Mouse (Mus musculus) ES-Bruce4 (cell line): ENCODE measurements around the gene Slc35b4. TPM values are rescaled to one million over a fixed set of nuclear protein-coding genes. Genes with fewer than 3 reads are reported as not detected.

ENCODE experiments used
- H3K27ac ChIP-seq: 2 replicates; pipeline ENCODE4 v1.5.1; 2012; ENCODE audit warnings: low read length, inconsistent platforms; ENCODE audit not compliant: insufficient read depth
- H3K27me3 ChIP-seq: 2 replicates; pipeline ENCODE4 v1.6.1; 2012; ENCODE audit warnings: mild to moderate bottlenecking, low read length, inconsistent platforms; ENCODE audit not compliant: control insufficient read depth, poor library complexity, insufficient read depth, severe bottlenecking
- H3K36me3 ChIP-seq: 2 replicates; pipeline ENCODE4 v1.6.1; 2012; ENCODE audit warnings: inconsistent platforms, mild to moderate bottlenecking, low read length, moderate library complexity; ENCODE audit not compliant: control insufficient read depth, poor library complexity, insufficient read depth, severe bottlenecking
- H3K4me1 ChIP-seq: one replicate; pipeline ENCODE4 v1.8.1; 2011; ENCODE audit warnings: low read length; ENCODE audit not compliant: control insufficient read depth, insufficient read depth
- H3K4me3 ChIP-seq: 2 replicates; pipeline ENCODE4 v1.5.1; 2011; ENCODE audit warnings: low read depth, mild to moderate bottlenecking, low read length
- H3K9ac ChIP-seq: 2 replicates; pipeline ENCODE4 v1.6.1; 2012; ENCODE audit warnings: low read depth, mild to moderate bottlenecking, inconsistent platforms; ENCODE audit not compliant: poor library complexity, severe bottlenecking
- H3K9me3 ChIP-seq: replicated peaks from 2 replicates; pipeline ENCODE4 v1.6.1; 2012; ENCODE audit warnings: mild to moderate bottlenecking, low read length, inconsistent platforms; ENCODE audit not compliant: control insufficient read depth, poor library complexity, insufficient read depth, severe bottlenecking
- CTCF ChIP-seq: IDR thresholded peaks from one replicate; pipeline ENCODE4 v1.8.1; 2011; ENCODE audit warnings: low read depth, low read length
- EP300 ChIP-seq: IDR thresholded peaks from 2 replicates; pipeline ENCODE4 v1.6.1; 2011; ENCODE audit warnings: low read depth, low read length; ENCODE audit not compliant: insufficient read depth
- POLR2A ChIP-seq: IDR thresholded peaks from one replicate; pipeline ENCODE4 v1.8.1; 2011; ENCODE audit warnings: low read length; ENCODE audit not compliant: insufficient read depth
- polyA plus RNA-seq: library from polyadenylated mRNA; stranded (reverse); fragments of >200 nt; gene quantifications from 2 replicates; pipeline ENCODE4 v1.2.4, GENCODE M21; 2011; ENCODE audit warnings: low read depth; ENCODE audit not compliant: missing spikeins, insufficient read depth, insufficient read length

Gene Slc35b4
- polyA plus RNA-seq, 1 experiment: 18.7 TPM

DNA sequence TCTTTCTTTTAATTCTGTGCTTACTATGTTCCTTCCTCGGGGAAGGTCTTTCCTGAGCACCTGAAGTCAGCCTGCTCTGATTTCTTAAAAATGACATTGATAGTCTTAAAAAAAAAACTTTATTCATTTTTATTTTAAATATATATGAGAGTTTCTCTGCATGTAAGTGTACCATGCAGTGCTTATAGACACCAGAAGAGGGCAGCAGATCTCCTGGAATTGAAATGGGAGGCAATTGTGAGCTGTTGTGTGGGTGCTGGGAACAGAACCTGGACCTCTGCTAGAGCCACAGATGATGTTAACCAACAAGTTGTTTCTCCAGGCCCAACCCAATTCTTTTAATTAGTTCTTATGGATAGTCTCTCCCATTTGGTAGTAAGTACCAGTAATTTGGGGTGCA lies 18.1 kb upstream of the Slc35b4 start:
- H3K27me3 ChIP-seq: no peaks in the 10 kb centered on the region
- no peak overlapping the region for H3K27ac ChIP-seq
- no peak for TF ChIP-seq CTCF
- TF ChIP-seq EP300: no peak
- TF ChIP-seq POLR2A: no peak
- no peak overlapping the region for H3K9ac ChIP-seq
- peaks cover 17% of the 10 kb centered on the region for H3K9me3 ChIP-seq
- no peaks in the 10 kb centered on the region for H3K36me3 ChIP-seq
- no peaks in the 10 kb centered on the region for H3K4me1 ChIP-seq
- no peak overlapping the region for H3K4me3 ChIP-seq

DNA sequence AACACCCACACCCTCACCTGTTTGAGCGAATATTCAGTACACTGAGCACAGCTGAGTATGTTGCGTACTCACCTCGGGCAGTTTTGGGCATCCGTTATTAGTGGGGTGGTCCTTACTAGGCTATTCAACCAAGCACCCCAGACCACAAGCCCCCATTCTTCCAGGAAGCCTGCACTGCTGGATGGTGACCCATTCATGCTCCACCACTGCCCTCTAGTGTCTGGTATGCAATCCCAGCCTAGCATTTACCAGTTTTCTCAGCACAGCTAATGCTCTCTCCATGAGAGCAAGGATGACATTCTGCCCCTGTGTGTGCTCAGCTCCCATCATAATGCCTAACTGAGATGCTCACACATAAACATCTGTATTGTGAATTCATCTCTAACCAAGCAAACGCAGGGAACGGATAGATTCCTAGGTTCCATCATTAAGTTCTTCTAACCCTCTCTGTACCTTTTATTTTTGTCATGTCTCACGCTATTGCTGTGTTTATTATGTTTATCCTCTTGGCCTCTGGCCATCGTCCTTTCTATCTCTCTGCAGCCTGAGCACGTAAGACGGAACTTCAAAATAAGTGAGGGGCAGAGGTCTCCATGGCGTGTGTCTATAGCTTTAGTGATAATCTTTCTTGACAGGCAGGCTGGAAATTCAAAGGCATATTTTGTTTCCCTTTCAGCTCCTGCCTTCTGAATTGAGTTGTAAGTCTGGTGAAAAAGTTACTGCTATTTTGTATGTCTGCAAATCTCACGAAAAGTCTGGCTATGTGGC lies 17.0 kb upstream of the Slc35b4 start:
- no peak overlapping the region for H3K27ac ChIP-seq
- H3K36me3 ChIP-seq: no peaks in the 10 kb centered on the region
- peaks cover 27% of the 10 kb centered on the region for H3K9me3 ChIP-seq
- no peak overlapping the region for H3K4me3 ChIP-seq
- TF ChIP-seq POLR2A (no peak), CTCF (peak; percentile 78), EP300 (no peak)
- H3K27me3 ChIP-seq: no peaks in the 10 kb centered on the region
- H3K4me1 ChIP-seq: no peaks in the 10 kb centered on the region
- no peak overlapping the region for H3K9ac ChIP-seq

DNA sequence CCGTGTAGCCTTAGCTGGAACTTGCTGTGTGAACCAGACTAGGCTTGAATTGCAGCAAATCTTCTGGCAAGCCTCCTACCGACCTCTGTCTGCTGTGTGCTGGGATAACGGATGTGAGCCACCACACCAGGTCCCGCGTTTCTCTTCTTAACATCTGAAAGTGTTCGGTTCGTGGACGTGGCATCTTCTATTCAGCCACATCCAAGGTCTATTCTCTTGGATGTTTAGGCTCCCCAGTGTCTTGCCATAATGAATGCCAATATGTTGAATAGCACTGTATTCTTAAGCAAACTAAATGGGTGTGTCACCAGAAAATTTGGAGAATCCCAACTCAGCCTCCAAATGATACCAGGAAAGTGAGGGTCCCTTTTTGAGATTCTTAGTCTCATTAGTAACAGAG lies 14.5 kb upstream of the Slc35b4 start:
- Histone ChIP-seq H3K27ac (no peak overlapping the region), H3K27me3 (no peaks in the 10 kb centered on the region), H3K9me3 (peaks cover 30% of the 10 kb centered on the region), H3K36me3 (no peaks in the 10 kb centered on the region), H3K4me3 (no peak overlapping the region), H3K9ac (no peak overlapping the region), H3K4me1 (peaks cover 3% of the 10 kb centered on the region)
- TF ChIP-seq CTCF (no peak), EP300 (no peak), POLR2A (no peak)

DNA sequence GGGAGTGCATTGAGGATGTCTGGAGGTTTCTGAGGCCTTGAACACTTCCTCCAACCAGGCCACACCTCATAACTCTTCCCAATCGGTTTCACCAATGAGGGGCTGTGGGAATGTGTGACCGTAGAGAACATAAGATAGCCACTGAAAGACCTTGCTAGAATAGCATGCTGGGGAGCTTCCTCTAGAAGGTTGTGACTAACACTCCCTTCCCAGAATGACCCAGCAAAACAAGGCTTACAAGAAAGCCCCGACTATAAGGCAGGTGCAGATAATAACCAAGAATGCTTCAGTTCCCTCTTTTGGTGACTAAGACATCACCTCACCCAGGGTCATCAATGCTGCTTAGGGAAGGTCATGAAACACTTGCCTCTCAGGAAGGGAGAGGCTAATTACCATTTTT lies 12.6 kb upstream of the Slc35b4 start:
- TF ChIP-seq CTCF (no peak), EP300 (no peak), POLR2A (no peak)
- no peak overlapping the region for H3K4me3 ChIP-seq
- H3K36me3 ChIP-seq: no peaks in the 10 kb centered on the region
- H3K27ac ChIP-seq: peak overlapping the region; percentile 83
- peaks cover 3% of the 10 kb centered on the region for H3K4me1 ChIP-seq
- H3K9me3 ChIP-seq: peaks cover 30% of the 10 kb centered on the region
- no peaks in the 10 kb centered on the region for H3K27me3 ChIP-seq
- H3K9ac ChIP-seq: no peak overlapping the region

DNA sequence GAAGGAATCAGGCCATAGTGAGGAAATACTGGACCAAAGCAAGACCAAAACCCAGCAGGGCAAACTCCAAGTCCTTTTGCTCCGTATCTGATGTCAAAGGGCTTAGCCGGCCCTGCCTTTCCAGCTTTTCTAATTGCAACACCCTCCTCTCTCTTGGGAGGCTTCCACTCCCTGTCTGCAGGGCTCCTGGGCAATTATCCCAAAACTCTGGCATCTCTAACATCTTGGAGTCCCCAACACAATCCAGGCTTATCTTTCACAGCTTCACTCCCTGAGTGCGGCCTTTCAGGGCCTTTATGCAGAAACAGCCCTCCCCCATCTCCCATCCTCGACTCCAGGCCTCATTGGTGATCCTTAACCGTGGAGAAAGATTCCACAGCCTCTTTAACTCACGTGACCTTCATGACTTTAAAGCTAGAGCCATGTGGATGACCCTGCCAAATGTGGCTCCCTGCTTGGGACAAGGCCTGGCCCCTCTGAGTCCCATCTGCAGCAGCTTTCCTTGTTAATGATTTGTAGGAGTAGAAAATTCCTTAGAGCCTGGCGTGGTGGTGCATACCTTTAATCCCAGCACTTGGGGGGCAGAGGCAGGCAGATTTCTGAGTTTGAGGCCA lies 11.2 kb upstream of the Slc35b4 start:
- Histone ChIP-seq H3K27ac (peak overlapping the region; percentile 60), H3K9me3 (peaks cover 30% of the 10 kb centered on the region), H3K4me3 (no peak overlapping the region), H3K36me3 (no peaks in the 10 kb centered on the region), H3K9ac (no peak overlapping the region), H3K27me3 (no peaks in the 10 kb centered on the region; the same call in 1 of the 2 replicates), H3K4me1 (peaks cover 3% of the 10 kb centered on the region)
- no peak for TF ChIP-seq EP300
- TF ChIP-seq CTCF: no peak
- TF ChIP-seq POLR2A: no peak

DNA sequence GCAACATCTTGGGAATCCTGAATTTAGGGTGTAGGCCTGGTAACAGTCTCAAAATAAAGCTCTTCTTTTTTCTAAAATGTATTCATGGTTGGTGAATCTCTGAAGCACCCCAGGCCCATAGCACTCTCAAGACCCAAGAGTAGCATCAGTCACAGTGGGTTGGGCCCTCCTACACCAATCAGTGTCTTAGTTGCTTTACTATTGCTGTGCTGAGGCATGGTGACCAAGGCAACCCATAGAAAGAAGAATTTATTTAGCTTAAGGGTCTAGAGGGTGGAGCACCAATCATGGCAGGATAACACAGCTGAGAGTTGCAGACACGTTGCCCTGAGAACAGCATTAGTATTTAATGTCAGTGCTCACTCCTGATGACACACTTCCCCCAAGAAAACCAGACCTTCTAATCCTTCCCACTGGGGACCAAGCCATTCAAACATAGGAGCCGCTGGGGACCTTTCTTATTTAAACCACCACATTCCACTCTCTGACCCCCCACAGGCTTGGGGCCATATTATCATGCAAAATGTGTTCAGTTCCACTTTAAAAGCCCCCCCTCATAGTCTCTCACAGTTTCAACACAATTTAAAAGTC lies 10.5 kb upstream of the Slc35b4 start:
- Histone ChIP-seq H3K4me1 (peaks cover 3% of the 10 kb centered on the region), H3K9me3 (peaks cover 27% of the 10 kb centered on the region), H3K9ac (no peak overlapping the region), H3K36me3 (no peaks in the 10 kb centered on the region), H3K27me3 (no peaks in the 10 kb centered on the region; the same call in 1 of the 2 replicates), H3K27ac (peak overlapping the region; percentile 81), H3K4me3 (no peak overlapping the region)
- TF ChIP-seq EP300: peak; percentile 47; the same call in 1 of the 2 replicates
- TF ChIP-seq CTCF: no peak
